ENCODE assay signal across 8 mouse cellular contexts in the genomic region with DNA sequence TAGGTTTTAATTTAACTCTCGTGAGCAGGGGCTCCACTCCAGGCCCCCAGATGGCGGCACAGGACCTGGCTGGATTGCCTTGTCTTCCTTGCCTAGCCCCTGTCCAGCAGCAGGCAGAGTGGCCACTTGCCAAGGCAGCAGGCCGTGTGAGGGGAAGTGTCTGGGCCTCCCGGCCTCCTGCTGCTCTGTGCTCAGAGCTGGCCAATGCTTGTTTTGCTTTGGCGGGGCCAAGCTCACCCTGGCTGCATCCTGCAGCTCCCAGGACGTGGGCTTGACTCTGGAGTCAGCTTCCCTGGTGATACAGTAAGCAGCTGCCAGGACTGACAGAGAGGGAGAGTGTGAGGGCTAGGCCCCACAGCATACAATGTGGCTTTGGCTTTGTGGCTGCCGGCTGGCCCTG. TPM values are rescaled to one million over a fixed set of nuclear protein-coding genes. Genes with fewer than 3 reads are reported as not detected.
DNase-seq lines count a peak whose midpoint lies in the region; ATAC-seq lines count a peak whose summit lies in the region.

No protein-coding gene starts in this region.

- peaks cover 16% of the 10 kb centered on the region for H3K4me1 ChIP-seq in forebrain, embryonic 16.5 days (replicated peaks; ENCODE audit: control insufficient read depth, insufficient read depth, low read length)
- H3K4me1 ChIP-seq in liver, embryonic 13.5 days (replicated peaks) = peaks cover 88% of the 10 kb centered on the region
- peaks cover 21% of the 10 kb centered on the region for H3K4me1 ChIP-seq in neural tube, embryonic 14.5 days (ENCODE audit: control insufficient read depth, insufficient read depth, low read length)

- peak; percentile 76 for ATAC-seq in forebrain, embryonic 16.5 days
- ATAC-seq in liver, embryonic 13.5 days (ENCODE audit: low read depth) = no peak
- ATAC-seq in neural tube, embryonic 14.5 days (ENCODE audit: low read depth) = peak; percentile 64; the same call in 1 of the 2 replicates
- no peak for ATAC-seq in activated CD4-positive, CD25-positive, alpha-beta regulatory T cell, adult 4 months

- no peak overlapping the region; the same call in 1 of the 2 replicates for H3K27ac ChIP-seq in forebrain, embryonic 16.5 days (ENCODE audit: low read length)
- H3K27ac ChIP-seq in liver, embryonic 13.5 days = peak overlapping the region; percentile 50
- peak overlapping the region; percentile 44; the same call in 1 of the 2 replicates for H3K27ac ChIP-seq in neural tube, embryonic 14.5 days (ENCODE audit: low read depth, low read length)

- no peak overlapping the region for H3K4me2 ChIP-seq in forebrain, embryonic 16.5 days (ENCODE audit: low read length)
- no peak overlapping the region for H3K4me2 ChIP-seq in liver, embryonic 13.5 days
- H3K4me2 ChIP-seq in neural tube, embryonic 14.5 days (ENCODE audit: low read depth, low read length) = no peak overlapping the region

- WGBS in forebrain, embryonic 16.5 days = 6% methylated on average over 7 of the region's 7 CpGs
- WGBS in liver, embryonic 13.5 days (ENCODE audit: insufficient replicate concordance) = 48% methylated on average over 7 of the region's 7 CpGs
- 5% methylated on average over 7 of the region's 7 CpGs for WGBS in neural tube, embryonic 14.5 days

- H3K36me3 ChIP-seq in forebrain, embryonic 16.5 days (ENCODE audit: control insufficient read depth, insufficient read depth) = no peaks in the 10 kb centered on the region
- no peaks in the 10 kb centered on the region for H3K36me3 ChIP-seq in liver, embryonic 13.5 days
- no peaks in the 10 kb centered on the region for H3K36me3 ChIP-seq in neural tube, embryonic 14.5 days (ENCODE audit: control insufficient read depth, insufficient read depth, low read length)

- H3K27me3 ChIP-seq in forebrain, embryonic 16.5 days (replicated peaks; ENCODE audit: control insufficient read depth, insufficient read depth, low read length) = no peaks in the 10 kb centered on the region
- H3K27me3 ChIP-seq in liver, embryonic 13.5 days = no peaks in the 10 kb centered on the region
- no peaks in the 10 kb centered on the region for H3K27me3 ChIP-seq in neural tube, embryonic 14.5 days (ENCODE audit: control insufficient read depth, insufficient read depth, low read length)

- no peak overlapping the region for H3K9ac ChIP-seq in forebrain, embryonic 16.5 days (replicated peaks; ENCODE audit: low read depth, low read length)
- peak overlapping the region; percentile 36 for H3K9ac ChIP-seq in liver, embryonic 13.5 days
- H3K9ac ChIP-seq in neural tube, embryonic 14.5 days (replicated peaks; ENCODE audit: low read depth, low read length) = no peak overlapping the region

- no peaks in the 10 kb centered on the region for H3K9me3 ChIP-seq in forebrain, embryonic 16.5 days (ENCODE audit: control insufficient read depth, low read length)
- no peaks in the 10 kb centered on the region for H3K9me3 ChIP-seq in liver, embryonic 13.5 days (replicated peaks)
- H3K9me3 ChIP-seq in neural tube, embryonic 14.5 days (ENCODE audit: control insufficient read depth, low read length) = no peaks in the 10 kb centered on the region

- peak; percentile 88 for DNase-seq in 3T3-L1 (ENCODE audit: low read depth, low spot score)
- DNase-seq in cerebellum, adult 18-20 months = peak; percentile 81
- DNase-seq in heart, postnatal 10 days = peak; percentile 93 to 95
- DNase-seq in kidney, postnatal 36 days = peak; percentile 92 to 93
- DNase-seq in liver, embryonic 13.5 days = no peak

- intact Hi-C loops in heart, postnatal 10 days (cut with DNase I) = loop anchor here (2.0 to 5.0 kb wide), 2 partner anchors 59 to 147 kb away; no protein-coding TSS in a partner anchor

- no peak overlapping the region for H3K4me3 ChIP-seq in forebrain, embryonic 16.5 days (replicated peaks; ENCODE audit: low read length)
- no peak overlapping the region for H3K4me3 ChIP-seq in liver, embryonic 13.5 days (replicated peaks)
- H3K4me3 ChIP-seq in neural tube, embryonic 14.5 days (ENCODE audit: low read depth, low read length) = no peak overlapping the region

RNA-seq across cellular contexts. Expression of gene Rxra, which starts 23.3 kb away (rescaled TPM):
- polyA plus RNA-seq in forebrain, embryonic 16.5 days (2015; fragmentation: Nextera tagmentation; extraction: Ambion mirVana) = 2.4 and 3.4 TPM in 2 replicates
- 10 to 100 TPM; 38.6 to 42.5 TPM for total RNA-seq in heart, postnatal 10 days (2021)
- 3.5 and 3.7 TPM in 2 replicates for polyA plus RNA-seq in liver, embryonic 13.5 days (2015; fragmentation: Nextera tagmentation; extraction: Ambion mirVana)
- 1.6 and 2.7 TPM in 2 replicates for polyA plus RNA-seq in neural tube, embryonic 14.5 days (2014; fragmentation: Nextera tagmentation; extraction: Ambion mirVana)
- polyA plus RNA-seq in activated CD4-positive, CD25-positive, alpha-beta regulatory T cell, adult 4 months (2017; shearing (Covaris generic)) = 10 to 100 TPM in 1 of 2 experiments, 1 to 10 TPM in 1; 7.7 to 11.7 TPM

Comparison
In these comparisons a context has a peak if more than half of its experiments do, and no peak if none do; other contexts are left out.
1. ATAC-seq: peak in forebrain, embryonic 16.5 days (single experiment) and neural tube, embryonic 14.5 days (single experiment); none in liver, embryonic 13.5 days (single experiment) and activated CD4-positive, CD25-positive, alpha-beta regulatory T cell, adult 4 months (single experiment).